Comparison of ENCODE assay signal across 9 mouse cellular contexts in the genomic region with DNA sequence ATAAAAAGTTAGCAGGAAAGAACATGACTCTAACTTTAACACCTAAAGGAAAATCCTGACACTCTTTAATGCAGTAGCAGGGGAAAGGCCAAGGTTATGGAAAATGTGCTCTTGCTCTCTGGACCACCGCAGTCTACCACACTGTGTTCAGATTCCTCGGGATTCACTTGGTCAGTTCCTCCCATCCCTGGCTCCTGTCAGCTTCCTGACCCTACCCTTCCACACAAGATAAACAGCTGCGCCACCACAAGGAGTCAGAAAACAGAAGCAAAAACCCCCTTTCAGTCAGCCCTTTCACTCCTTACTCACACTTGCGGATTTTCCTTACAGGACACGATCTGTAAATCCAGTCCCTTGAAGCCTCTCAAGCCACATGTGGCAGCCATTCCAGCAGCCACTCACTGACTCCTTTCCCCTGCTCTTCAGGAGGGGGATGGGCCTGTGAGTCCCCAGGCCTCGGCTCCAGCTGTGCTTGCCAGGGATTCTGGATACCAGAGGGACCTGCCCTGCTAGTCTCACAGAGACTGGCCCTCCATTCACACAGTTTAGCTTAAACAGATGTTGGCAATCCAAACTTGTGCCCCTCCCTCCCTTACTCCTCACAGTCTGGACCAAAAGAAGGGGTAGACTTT.
A peak's percentile ranks its signal among the peaks of the same experiment; 100 is the strongest.
DNase-seq lines count a peak whose midpoint lies in the region; ATAC-seq lines count a peak whose summit lies in the region.
"Had no signal": no experiment of that assay in that cellular context is flagged by ENCODE, and none has a peak within 500 bp of the region (broad histone marks: within the 10 kb centered on the region; RNA-seq: fewer than 3 reads in every experiment).

No protein-coding gene starts in this region.

- peak; percentile 18 for DNase-seq in 3134 (ENCODE audit: extremely low read depth, insufficient read length, low spot score)
- DNase-seq in embryo, embryonic 10.5 days (ENCODE audit: low spot score), result peak; percentile 82
- DNase-seq in kidney, postnatal 4 days, result peak; percentile 68 to 80
- DNase-seq in adrenal gland, adult 8-10 months, result no peak
- no peak for DNase-seq in urinary bladder, adult 18-20 months (ENCODE audit: low spot score in 2 of 2)

- peaks cover 66% of the 10 kb centered on the region for H3K4me1 ChIP-seq in heart, embryonic 11.5 days (ENCODE audit: control insufficient read depth, insufficient read depth, low read length)
- peaks cover 14% of the 10 kb centered on the region for H3K4me1 ChIP-seq in midbrain, embryonic 13.5 days (replicated peaks)
- H3K4me1 ChIP-seq: liver, embryonic 15.5 days had no signal

- H3K4me3 ChIP-seq in heart, embryonic 11.5 days (ENCODE audit: low read depth, low read length), result no peak overlapping the region
- H3K4me3 ChIP-seq in midbrain, embryonic 13.5 days (replicated peaks), result no peak overlapping the region
- H3K4me3 ChIP-seq: liver, embryonic 15.5 days had no signal

- WGBS in heart, embryonic 11.5 days (ENCODE audit: insufficient replicate concordance), result 1% methylated on average over 6 of the region's 6 CpGs
- 15% methylated on average over 6 of the region's 6 CpGs for WGBS in midbrain, embryonic 13.5 days

- H3K27me3 ChIP-seq in heart, embryonic 11.5 days (ENCODE audit: control insufficient read depth, insufficient read depth, low read length), result no peaks in the 10 kb centered on the region
- no peaks in the 10 kb centered on the region for H3K27me3 ChIP-seq in midbrain, embryonic 13.5 days
- H3K27me3 ChIP-seq: liver, embryonic 15.5 days had no signal

- H3K9me3 ChIP-seq in heart, embryonic 11.5 days (replicated peaks; ENCODE audit: control insufficient read depth, low read length), result no peaks in the 10 kb centered on the region
- H3K9me3 ChIP-seq in midbrain, embryonic 13.5 days, result no peaks in the 10 kb centered on the region
- H3K9me3 ChIP-seq: liver, embryonic 15.5 days had no signal

- peak overlapping the region; percentile 83 for H3K27ac ChIP-seq in heart, embryonic 11.5 days (ENCODE audit: low read depth, low read length)
- no peak overlapping the region for H3K27ac ChIP-seq in midbrain, embryonic 13.5 days
- H3K27ac ChIP-seq: liver, embryonic 15.5 days had no signal

- peak overlapping the region; percentile 36 for H3K4me2 ChIP-seq in heart, embryonic 11.5 days
- no peak overlapping the region for H3K4me2 ChIP-seq in midbrain, embryonic 13.5 days (replicated peaks)
- H3K4me2 ChIP-seq: liver, embryonic 15.5 days had no signal

- ATAC-seq in heart, embryonic 11.5 days (replicated peaks; ENCODE audit: insufficient number of reproducible peaks, low FRiP score, low TSS enrichment), result peak; percentile 15; the same call in 1 of the 2 replicates
- ATAC-seq in midbrain, embryonic 13.5 days, result peak; percentile 69; the same call in 1 of the 2 replicates
- no peak for ATAC-seq in cerebellum, adult (ENCODE audit: insufficient number of reproducible peaks, low FRiP score, low TSS enrichment)

- H3K36me3 ChIP-seq in heart, embryonic 11.5 days (ENCODE audit: control insufficient read depth, insufficient read depth, low read length), result no peaks in the 10 kb centered on the region
- H3K36me3 ChIP-seq in midbrain, embryonic 13.5 days, result no peaks in the 10 kb centered on the region
- H3K36me3 ChIP-seq: liver, embryonic 15.5 days had no signal

- H3K9ac ChIP-seq in heart, embryonic 11.5 days (ENCODE audit: low read depth, low read length), result peak overlapping the region; percentile 43; the same call in 1 of the 2 replicates
- peak overlapping the region; percentile 11; the same call in 1 of the 2 replicates for H3K9ac ChIP-seq in midbrain, embryonic 13.5 days (replicated peaks)
- H3K9ac ChIP-seq: liver, embryonic 15.5 days had no signal

Comparison
In these comparisons a context has a peak if more than half of its experiments do, and no peak if none do; other contexts are left out.
1. DNase-seq: peak in 3134 (single experiment), embryo, embryonic 10.5 days (single experiment) and kidney, postnatal 4 days (2 of 2); none in adrenal gland, adult 8-10 months (single experiment) and urinary bladder, adult 18-20 months (0 of 2).